Mouse (Mus musculus) liver, embryonic 14.5 days (tissue): Measurements from ENCODE around the gene Hivep3. TPM values are rescaled to one million over a fixed set of nuclear protein-coding genes. Genes with fewer than 3 reads are reported as not detected.

Source experiments
- ATAC-seq: fragments of 200-750 bp; cut with Nextera tagmentation; 2 replicates; pipeline ENCODE4 v1.8.0; 2017; ENCODE audit warnings: moderate number of reproducible peaks, mild to moderate bottlenecking, moderate library complexity; ENCODE audit not compliant: insufficient read depth
- DNase-seq, 3 experiments: peaks; one replicate each; pipeline ENCODE4 v3.0.0-alpha.2; 2012 to 2013; ENCODE audit warnings: low read depth in 3 of 3, low spot score in 3 of 3
- H3K27ac ChIP-seq: fragments of 300-500 bp; sonication (generic); 2 replicates; pipeline ENCODE4 v1.5.1; 2014; ENCODE audit warnings: moderate library complexity, mild to moderate bottlenecking, control low read depth, inconsistent platforms
- H3K27me3 ChIP-seq: fragments of 300-500 bp; sonication (generic); 2 replicates; pipeline ENCODE4 v1.6.1; 2014; ENCODE audit warnings: mild to moderate bottlenecking, low read length, moderate library complexity; ENCODE audit not compliant: control insufficient read depth, insufficient read depth
- H3K36me3 ChIP-seq: fragments of 300-500 bp; sonication (generic); replicated peaks from 2 replicates; pipeline ENCODE4 v1.6.1; 2014; ENCODE audit warnings: low read depth; ENCODE audit not compliant: control insufficient read depth, insufficient read depth
- H3K4me1 ChIP-seq, 2 experiments: fragments of 200-500 bp in 1 of 2; fragments of 300-500 bp in 1 of 2; sonication (generic) in 1 of 2; replicated peaks; 2 replicates each; pipeline ENCODE4 v1.6.1; 2012 to 2014; ENCODE audit warnings: antibody characterized with exemption in 1 of 2, inconsistent platforms in 1 of 2, low read length in 1 of 2; ENCODE audit not compliant: control insufficient read depth in 2 of 2, insufficient read depth in 2 of 2
- H3K4me2 ChIP-seq: fragments of 300-500 bp; sonication (generic); 2 replicates; pipeline ENCODE4 v1.6.1; 2014; ENCODE audit warnings: low read depth, mild to moderate bottlenecking, control low read depth, moderate library complexity
- H3K4me3 ChIP-seq, 2 experiments: fragments of 200-500 bp in 1 of 2; fragments of 300-500 bp in 1 of 2; sonication (generic) in 1 of 2; 2 replicates each; pipeline ENCODE4 v1.5.1; 2012 to 2014; ENCODE audit warnings: low read depth in 2 of 2, low read length in 2 of 2, mild to moderate bottlenecking in 2 of 2, control low read depth in 1 of 2, inconsistent platforms in 1 of 2, moderate library complexity in 1 of 2; ENCODE audit not compliant: insufficient read depth in 1 of 2
- H3K9ac ChIP-seq: fragments of 300-500 bp; sonication (generic); replicated peaks from 2 replicates; pipeline ENCODE4 v1.6.1; 2014; ENCODE audit warnings: mild to moderate bottlenecking, control low read depth, moderate library complexity
- H3K9me3 ChIP-seq: fragments of 300-500 bp; sonication (generic); 2 replicates; pipeline ENCODE4 v1.6.1; 2016; ENCODE audit warnings: low read length, mixed read lengths; ENCODE audit not compliant: control insufficient read depth
- CTCF ChIP-seq: IDR thresholded peaks from 2 replicates; pipeline ENCODE4 v1.5.1; 2016; ENCODE audit warnings: antibody characterized with exemption, low read depth, control low read depth
- EP300 ChIP-seq: IDR thresholded peaks from 2 replicates; pipeline ENCODE4 v1.6.1; 2016; ENCODE audit warnings: antibody characterized with exemption, low read depth
- WGBS: fragments of 180-500 bp; shearing (Covaris S2); extraction: QIAGEN DNeasy Blood & Tissue Kit; methylation state at CpG from one replicate; pipeline ENCODE4 v1.1.7; 2014; ENCODE audit not compliant: insufficient replicate concordance; 5-methylcytosine and 5-hydroxymethylcytosine counted together
- polyA plus RNA-seq, 2 experiments: library from polyadenylated mRNA; depleted of rRNA in 1 of 2; stranded (reverse) in 1 of 2; unstranded in 1 of 2; fragments of >200 nt; fragmentation: Nextera tagmentation in 1 of 2; extraction: Ambion mirVana in 1 of 2; gene quantifications; 2 replicates each; pipeline versions ENCODE4 v1.2.1 to v1.2.3; 2012 to 2014

Hivep3 gene
- polyA plus RNA-seq, 2 experiments: 1.9 to 2.7 TPM

- 55% methylated on average over 9 of the region's 9 CpGs for WGBS
- TF ChIP-seq EP300 (no peak), CTCF (no peak)
- H3K4me2 ChIP-seq: no peak overlapping the region
- H3K4me3 ChIP-seq: no peak overlapping the region
- no peak overlapping the region for H3K9ac ChIP-seq
- DNase-seq: no peak
- no peaks in the 10 kb centered on the region for H3K9me3 ChIP-seq
- H3K27me3 ChIP-seq: no peaks in the 10 kb centered on the region
- H3K27ac ChIP-seq: no peak overlapping the region
- ATAC-seq: no peak
- peaks cover 0 to 1% of the 10 kb centered on the region in 2 experiments; a peak in 2 of 4 replicates for H3K4me1 ChIP-seq
- no peaks in the 10 kb centered on the region for H3K36me3 ChIP-seq
Measured at GRCm38 (mm10) chr4:119970166-119970565, 236.6 kb downstream of the Hivep3 start.

- no peak overlapping the region for H3K4me2 ChIP-seq
- no peaks in the 10 kb centered on the region for H3K27me3 ChIP-seq
- TF ChIP-seq CTCF (no peak), EP300 (no peak)
- H3K27ac ChIP-seq: no peak overlapping the region
- H3K4me3 ChIP-seq: no peak overlapping the region
- no peak for DNase-seq
- H3K9me3 ChIP-seq: no peaks in the 10 kb centered on the region
- H3K9ac ChIP-seq: no peak overlapping the region
- no peaks in the 10 kb centered on the region for H3K4me1 ChIP-seq
- no peaks in the 10 kb centered on the region for H3K36me3 ChIP-seq
- WGBS: 63% methylated on average over 6 of the region's 6 CpGs
- ATAC-seq: no peak
Measured at GRCm38 (mm10) chr4:119972375-119972774, 238.8 kb downstream of the Hivep3 start.

GRCm38 (mm10) chr4:119973729-119974605 is 240.4 kb downstream of the Hivep3 start:
- no peak overlapping the region for H3K4me2 ChIP-seq
- H3K36me3 ChIP-seq: no peaks in the 10 kb centered on the region
- TF ChIP-seq EP300: no peak
- no peak for TF ChIP-seq CTCF
- H3K9me3 ChIP-seq: no peaks in the 10 kb centered on the region
- DNase-seq (no peak), ATAC-seq (no peak)
- H3K27me3 ChIP-seq: no peaks in the 10 kb centered on the region
- H3K4me3 ChIP-seq: no peak overlapping the region
- 64% methylated on average over 9 of the region's 9 CpGs for WGBS
- H3K9ac ChIP-seq: no peak overlapping the region
- no peak overlapping the region for H3K27ac ChIP-seq
- H3K4me1 ChIP-seq: no peaks in the 10 kb centered on the region

DNA sequence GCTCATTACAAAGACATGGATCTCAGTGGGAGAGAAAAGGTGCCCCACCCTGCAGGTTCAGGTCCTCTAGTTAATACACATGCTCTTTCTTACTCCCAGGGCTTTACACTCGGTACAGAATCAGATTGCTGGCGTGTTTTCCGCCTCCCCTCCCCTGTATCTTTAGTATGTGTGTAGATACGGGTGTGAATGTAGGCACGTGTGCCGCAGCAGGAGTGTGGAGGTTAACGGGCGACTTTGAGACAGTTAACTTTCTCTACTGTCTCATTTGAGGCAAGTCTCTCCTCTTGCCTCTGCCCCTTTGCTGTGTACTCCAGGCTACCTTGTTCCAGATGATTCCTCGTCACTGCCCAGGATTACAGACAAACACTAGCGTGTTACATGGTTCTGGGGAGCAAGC is 241.7 kb downstream of the Hivep3 start:
- no peaks in the 10 kb centered on the region for H3K27me3 ChIP-seq
- no peak for ATAC-seq
- H3K27ac ChIP-seq: no peak overlapping the region
- H3K9ac ChIP-seq: no peak overlapping the region
- no peak overlapping the region for H3K4me2 ChIP-seq
- H3K4me1 ChIP-seq: no peaks in the 10 kb centered on the region
- 62% methylated on average over 10 of the region's 10 CpGs for WGBS
- DNase-seq: no peak
- no peak for TF ChIP-seq CTCF
- no peak for TF ChIP-seq EP300
- no peak overlapping the region for H3K4me3 ChIP-seq
- H3K9me3 ChIP-seq: no peaks in the 10 kb centered on the region
- no peaks in the 10 kb centered on the region for H3K36me3 ChIP-seq

DNA sequence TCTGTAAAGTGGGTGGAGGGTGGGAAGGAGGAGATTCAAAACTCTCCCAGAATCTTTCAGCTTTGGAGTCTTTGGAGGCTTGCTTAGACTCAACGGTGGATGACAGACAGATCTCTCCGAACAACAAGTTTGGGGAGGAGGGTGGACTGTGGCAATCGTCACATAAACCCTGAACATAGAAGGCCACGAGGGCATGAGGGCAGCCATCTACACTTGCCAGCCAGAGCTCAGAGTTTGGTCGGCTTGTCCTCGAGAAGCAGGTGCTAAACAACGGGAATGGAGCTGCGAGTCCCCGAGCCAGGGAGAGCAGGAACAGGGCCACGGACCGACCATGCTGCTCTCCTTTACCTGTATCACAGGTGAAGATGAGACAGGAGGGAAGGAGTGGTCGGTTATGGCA is 242.2 kb downstream of the Hivep3 start:
- no peak overlapping the region for H3K27ac ChIP-seq
- no peak for DNase-seq
- no peak overlapping the region for H3K4me2 ChIP-seq
- no peak overlapping the region for H3K9ac ChIP-seq
- no peak overlapping the region for H3K4me3 ChIP-seq
- no peaks in the 10 kb centered on the region for H3K4me1 ChIP-seq
- no peaks in the 10 kb centered on the region for H3K27me3 ChIP-seq
- no peak for TF ChIP-seq EP300
- TF ChIP-seq CTCF: no peak
- H3K9me3 ChIP-seq: no peaks in the 10 kb centered on the region
- no peaks in the 10 kb centered on the region for H3K36me3 ChIP-seq
- ATAC-seq: no peak
- WGBS: 55% methylated on average over 12 of the region's 12 CpGs
